Mouse (Mus musculus): Measurements from ENCODE around the gene Tmem150c. TPM values are rescaled to one million over a fixed set of nuclear protein-coding genes. Genes with fewer than 3 reads are reported as not detected.
A peak's percentile ranks its signal among the peaks of the same experiment; 100 is the strongest.

Gene Tmem150c
- total RNA-seq, 2 experiments from 2014 or later: 41.5 to 46.9 TPM

DNA sequence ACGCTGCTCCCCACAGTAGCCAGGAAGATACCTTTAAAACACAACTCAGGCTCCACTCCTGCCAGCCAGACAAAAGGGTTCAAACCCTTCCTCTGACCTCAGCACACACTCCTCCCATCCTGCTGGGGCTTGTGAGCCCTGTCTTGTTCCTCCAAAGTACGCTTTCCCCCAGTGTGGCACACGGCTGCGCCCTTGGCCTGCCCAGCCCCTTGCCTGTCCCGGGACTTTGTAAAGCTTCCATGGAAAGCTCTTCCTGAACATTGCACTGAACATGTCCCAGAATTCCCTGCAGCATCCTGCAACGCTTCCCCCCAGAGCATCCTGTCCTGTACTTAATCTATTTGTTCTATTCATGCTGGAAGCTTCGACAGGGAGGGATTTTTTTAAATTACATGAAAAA is 38.4 kb downstream of the Tmem150c start:
- no peak overlapping the region for H3K4me3 ChIP-seq
- TF ChIP-seq CTCF (IDR thresholded peaks at IDR 0.05): no peak
- no peak overlapping the region for H3K27ac ChIP-seq
- intact Hi-C loops (cut with DNase I): no loop called here
- DNase-seq (ENCODE audit: extremely low spot score in 1 of 2, low spot score in 2 of 2): no peak

GRCm38 (mm10) chr5:100120711-100121141 is 38.9 kb downstream of the Tmem150c start:
- Histone ChIP-seq H3K27ac (no peak overlapping the region), H3K4me3 (no peak overlapping the region)
- no peak for DNase-seq (ENCODE audit: extremely low spot score in 1 of 2, low spot score in 2 of 2)
- TF ChIP-seq CTCF (IDR thresholded peaks at IDR 0.05): no peak
- intact Hi-C loops (cut with DNase I): no loop called here

- intact Hi-C loops (cut with DNase I): no loop called here
- H3K27ac ChIP-seq: no peak overlapping the region
Observed at GRCm38 (mm10) chr5:100119331-100119730, 40.3 kb downstream of the Tmem150c start.

GRCm38 (mm10) chr5:100113403-100113802 is 46.2 kb downstream of the Tmem150c start:
- no peak for TF ChIP-seq CTCF (IDR thresholded peaks at IDR 0.05)
- no peak overlapping the region for H3K4me3 ChIP-seq
- H3K27ac ChIP-seq: no peak overlapping the region
- DNase-seq (ENCODE audit: extremely low spot score in 1 of 2, low spot score in 2 of 2): no peak
- intact Hi-C loops (cut with DNase I): no loop called here

More at GRCm38 (mm10) chr5:100119331-100119730, 40.3 kb downstream of the Tmem150c start:
- no peak for TF ChIP-seq CTCF (IDR thresholded peaks at IDR 0.05)
- no peak overlapping the region for H3K4me3 ChIP-seq
- no peak for DNase-seq (ENCODE audit: extremely low spot score in 1 of 2, low spot score in 2 of 2)

DNA sequence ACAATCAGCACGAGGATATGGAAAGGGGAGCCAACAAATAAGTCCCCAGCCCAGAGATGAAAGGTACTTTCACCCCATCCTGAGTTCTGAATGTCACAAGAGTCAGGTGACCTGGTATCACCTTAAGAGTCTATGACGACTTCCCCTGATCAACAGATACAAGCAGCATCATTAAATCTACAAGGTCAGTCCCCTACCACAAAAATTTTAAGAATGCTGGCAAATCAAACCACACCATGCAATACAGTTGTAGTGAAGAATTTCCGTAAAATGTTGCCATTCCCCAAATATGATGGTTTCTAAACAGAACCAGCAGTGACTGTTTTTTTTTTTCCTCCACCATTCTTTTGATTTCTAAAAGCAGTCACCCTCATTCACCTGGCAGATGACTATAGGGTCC is 49.0 kb downstream of the Tmem150c start:
- Histone ChIP-seq H3K4me3 (no peak overlapping the region), H3K27ac (no peak overlapping the region)
- DNase-seq (ENCODE audit: extremely low spot score in 1 of 2, low spot score in 2 of 2): no peak
- intact Hi-C loops (cut with DNase I): no loop called here
- no peak for TF ChIP-seq CTCF (IDR thresholded peaks at IDR 0.05)

DNA sequence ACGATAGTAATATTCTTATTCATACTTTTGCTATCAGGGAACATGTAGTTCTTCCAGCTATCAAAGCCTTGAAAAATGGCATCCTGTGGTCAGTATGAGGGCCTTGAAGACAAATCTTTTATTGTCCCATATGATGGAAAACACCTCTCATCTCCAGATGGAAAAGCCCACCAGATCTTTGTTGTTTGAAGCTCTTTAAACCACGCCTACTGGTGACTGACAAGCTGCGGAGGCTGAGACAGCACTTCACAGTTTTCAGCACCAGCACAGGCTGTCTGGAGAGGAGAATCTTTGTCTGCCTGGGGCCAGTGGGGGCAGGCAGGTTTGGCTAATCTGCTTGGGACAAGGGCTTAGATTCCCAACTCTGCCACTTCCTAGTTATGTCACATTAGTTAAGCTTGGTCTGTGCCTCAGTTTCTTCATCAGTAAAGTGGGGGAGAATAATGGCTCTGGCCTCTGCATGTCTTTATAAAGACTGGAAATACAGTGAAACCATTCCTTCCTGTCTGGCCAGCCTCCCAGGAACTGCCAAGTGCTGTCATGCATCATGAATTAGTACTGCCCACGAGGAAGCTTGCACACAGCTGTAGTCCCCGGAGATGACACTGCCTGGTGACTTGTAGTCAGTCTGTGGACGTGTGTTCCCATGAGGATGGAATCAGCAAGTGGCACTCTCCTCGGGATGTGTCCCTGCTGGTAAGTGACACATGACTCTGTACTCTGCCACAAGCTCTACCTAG is 49.9 kb downstream of the Tmem150c start:
- peak in 1 of 2 experiments; percentile 16 for DNase-seq (ENCODE audit: extremely low spot score in 1 of 2, low spot score in 2 of 2)
- Histone ChIP-seq H3K4me3 (no peak overlapping the region), H3K27ac (no peak overlapping the region)
- intact Hi-C loops (cut with DNase I): no loop called here
- no peak for TF ChIP-seq CTCF (IDR thresholded peaks at IDR 0.05)

DNA sequence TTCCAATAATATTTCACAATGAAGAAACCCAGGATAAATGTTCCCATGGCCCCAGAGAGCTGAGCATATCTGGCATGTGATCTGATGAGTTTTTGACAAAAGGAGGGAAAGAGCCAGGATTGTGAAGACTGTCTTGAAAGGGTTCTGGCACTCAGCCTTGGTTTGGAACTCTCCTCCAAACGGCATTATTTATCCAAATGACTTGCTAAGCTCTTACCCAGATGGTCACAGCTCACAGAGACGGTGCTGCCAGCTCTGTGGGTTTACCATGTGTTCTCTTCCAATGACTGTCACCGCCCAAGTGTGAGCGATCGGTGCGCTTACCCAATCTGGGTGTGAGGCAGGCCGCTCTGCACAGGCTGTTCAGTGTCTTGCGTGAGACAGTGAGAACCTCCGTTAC is 50.7 kb downstream of the Tmem150c start:
- DNase-seq (ENCODE audit: extremely low spot score in 1 of 2, low spot score in 2 of 2): peak; percentile 29 to 38
- TF ChIP-seq CTCF (IDR thresholded peaks at IDR 0.05): no peak
- intact Hi-C loops (cut with DNase I): no loop called here
- no peak overlapping the region for H3K4me3 ChIP-seq
- H3K27ac ChIP-seq: no peak overlapping the region

DNA sequence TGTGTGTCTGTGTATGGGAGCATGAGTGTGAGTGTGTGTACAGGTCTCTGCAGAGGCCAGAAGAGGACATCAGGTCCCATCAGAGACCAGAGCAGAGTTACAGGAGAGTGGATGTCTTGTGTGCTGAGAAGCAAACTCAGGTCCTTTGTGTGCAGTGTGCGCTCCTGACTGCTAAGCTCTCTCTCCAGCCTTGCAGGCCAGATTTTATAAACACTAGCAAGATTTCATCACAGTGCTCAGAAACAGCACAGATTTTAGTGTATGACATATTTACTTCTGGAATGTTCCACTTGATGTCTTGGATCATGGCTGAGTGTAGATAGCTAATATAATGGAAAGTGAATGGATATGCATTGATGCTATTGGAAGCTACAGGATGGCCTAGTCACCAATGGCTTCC is 57.2 kb downstream of the Tmem150c start:
- intact Hi-C loops (cut with DNase I): no loop called here
- no peak for TF ChIP-seq CTCF (IDR thresholded peaks at IDR 0.05)

GRCm38 (mm10) chr5:100097967-100098366 is 61.6 kb downstream of the Tmem150c start:
- intact Hi-C loops (cut with DNase I): no loop called here
- Histone ChIP-seq H3K4me3 (no peak overlapping the region), H3K27ac (no peak overlapping the region)
- TF ChIP-seq CTCF (IDR thresholded peaks at IDR 0.05): no peak
- no peak for DNase-seq (ENCODE audit: extremely low spot score in 1 of 2, low spot score in 2 of 2)

More for the DNA sequence above, 57.2 kb downstream of the Tmem150c start:
- Histone ChIP-seq H3K4me3 (no peak overlapping the region), H3K27ac (no peak overlapping the region)
- no peak for DNase-seq (ENCODE audit: extremely low spot score in 1 of 2, low spot score in 2 of 2)

DNA sequence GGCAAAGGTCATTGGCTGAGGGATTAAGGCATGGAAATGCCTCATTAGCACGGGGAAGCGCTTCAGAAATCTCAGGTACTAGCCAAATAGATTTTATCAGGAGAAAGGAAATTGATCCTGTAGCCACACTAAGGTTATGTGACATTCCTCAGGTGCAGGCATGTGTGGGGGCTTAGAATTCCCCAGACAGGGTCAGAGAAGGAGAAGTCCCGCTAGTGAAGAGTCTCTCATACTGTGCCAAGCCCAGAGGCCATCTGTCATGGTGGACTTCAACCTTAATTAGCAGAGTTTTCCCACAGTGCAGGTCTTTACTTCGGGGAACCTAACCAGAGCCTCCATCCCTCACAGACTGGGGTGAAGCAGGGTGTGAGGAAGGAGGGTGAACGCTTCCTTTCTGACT is 62.7 kb downstream of the Tmem150c start:
- Histone ChIP-seq H3K27ac (no peak overlapping the region), H3K4me3 (no peak overlapping the region)
- intact Hi-C loops (cut with DNase I): no loop called here
- TF ChIP-seq CTCF (IDR thresholded peaks at IDR 0.05): no peak
- DNase-seq (ENCODE audit: extremely low spot score in 1 of 2, low spot score in 2 of 2): no peak

- DNase-seq (ENCODE audit: extremely low spot score in 1 of 2, low spot score in 2 of 2): no peak
- Histone ChIP-seq H3K27ac (no peak overlapping the region), H3K4me3 (no peak overlapping the region)
- intact Hi-C loops (cut with DNase I): no loop called here
- TF ChIP-seq CTCF (IDR thresholded peaks at IDR 0.05): no peak
Observed at GRCm38 (mm10) chr5:100091602-100092001, 68.0 kb downstream of the Tmem150c start.

DNA sequence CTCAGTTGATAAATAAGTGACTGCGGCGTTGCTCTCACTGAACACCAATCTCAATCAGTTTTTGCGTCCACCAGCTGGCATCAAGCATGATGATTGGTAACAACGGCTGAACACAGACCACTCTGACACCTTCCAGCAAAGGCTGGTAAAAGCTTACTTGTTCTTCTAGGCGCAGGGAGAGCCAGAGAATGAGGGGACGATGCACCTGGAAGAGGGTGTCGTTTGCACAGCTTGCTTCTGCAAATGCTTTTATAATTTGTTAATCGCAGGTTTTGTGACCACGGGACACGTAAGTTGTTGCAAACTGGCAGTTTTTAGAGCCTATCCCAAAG is 68.4 kb downstream of the Tmem150c start:
- DNase-seq (ENCODE audit: extremely low spot score in 1 of 2, low spot score in 2 of 2): no peak
- Histone ChIP-seq H3K27ac (no peak overlapping the region), H3K4me3 (no peak overlapping the region)
- intact Hi-C loops (cut with DNase I): no loop called here
- no peak for TF ChIP-seq CTCF (IDR thresholded peaks at IDR 0.05)

Measured in left cerebral cortex, adult 2 months (tissue).